16 mouse cellular contexts compared by ENCODE assay signal in the genomic region with DNA sequence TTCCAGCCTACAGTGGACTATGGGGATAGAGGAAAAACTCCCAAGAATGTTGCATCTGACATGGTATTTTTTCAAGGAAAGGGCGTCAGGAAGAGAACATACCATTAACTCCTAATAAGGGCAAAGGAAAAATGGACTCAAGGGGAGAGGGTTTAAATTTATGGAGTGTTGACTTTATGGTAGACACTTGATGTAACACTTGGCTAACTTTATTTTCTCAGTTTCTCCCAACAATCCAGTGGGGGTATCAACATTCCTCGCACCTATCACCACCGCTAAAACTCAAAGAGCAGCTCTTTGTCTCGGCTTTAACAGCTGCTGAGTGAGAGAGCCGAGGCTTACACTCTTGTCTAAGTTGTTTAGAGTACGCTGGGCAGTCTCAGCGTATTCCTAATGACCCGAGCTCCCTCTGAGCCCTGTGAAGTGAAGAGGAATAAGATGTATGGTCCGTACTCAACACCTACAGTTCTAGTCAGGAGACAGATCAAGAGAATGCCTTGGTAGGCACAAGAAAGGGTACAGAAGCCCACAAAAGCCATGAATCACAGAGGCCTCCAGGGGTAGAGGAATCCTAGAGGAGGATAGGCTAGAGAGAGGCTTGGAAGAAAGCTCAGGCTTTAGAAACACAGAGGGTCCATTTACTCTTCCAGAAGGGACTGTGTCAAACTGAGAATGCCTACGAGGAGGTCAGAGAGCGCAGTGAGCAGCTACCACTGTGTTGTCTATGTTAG.
DNase-seq lines count a peak whose midpoint lies in the region; ATAC-seq and TF ChIP-seq lines count a peak whose summit lies in the region.
"Had no signal": no experiment of that assay in that cellular context is flagged by ENCODE, and none has a peak within 500 bp of the region (broad histone marks: within the 10 kb centered on the region; RNA-seq: fewer than 3 reads in every experiment).

No protein-coding gene starts in this region.

- peaks cover 18% of the 10 kb centered on the region for H3K4me1 ChIP-seq in lung, embryonic 14.5 days (ENCODE audit: insufficient read depth)
- H3K4me1 ChIP-seq: hindbrain, embryonic 13.5 days had no signal

- TF ChIP-seq CTCF in lung, embryonic 14.5 days (IDR thresholded peaks at IDR 0.05; ENCODE audit: low read depth): no peak

- no peak overlapping the region for H3K4me2 ChIP-seq in lung, embryonic 14.5 days
- H3K4me2 ChIP-seq: hindbrain, embryonic 13.5 days; neural tube, embryonic 12.5 days had no signal

- H3K9ac ChIP-seq in lung, embryonic 14.5 days: no peak overlapping the region
- H3K9ac ChIP-seq: hindbrain, embryonic 13.5 days; neural tube, embryonic 12.5 days had no signal

- peak; percentile 38 for DNase-seq in embryo, embryonic 10 days (ENCODE audit: low spot score)
- no peak for DNase-seq in embryo, embryonic 9.5 days (ENCODE audit: extremely low spot score)
- DNase-seq in lung, embryonic 14.5 days: peak; percentile 75
- no peak for DNase-seq in lung, postnatal 10 days
- peak; percentile 53 for DNase-seq in hindlimb bud, embryonic 11.5 days (ENCODE audit: extremely low spot score, low read depth, low spot score)
- peak; percentile 6 for DNase-seq in retina, embryonic 14.5 days (ENCODE audit: low spot score)
- no peak for DNase-seq in left cerebral cortex, adult 11 months (ENCODE audit: low spot score)
- DNase-seq: cerebellum, adult 18-20 months; gastrocnemius, postnatal 25 days; kidney, postnatal 10 days; layer of hippocampus, postnatal 36 days; liver had no signal

- WGBS in lung, embryonic 14.5 days: 18% methylated on average over 11 of the region's 11 CpGs

- no peak overlapping the region for H3K4me3 ChIP-seq in lung, embryonic 14.5 days (ENCODE audit: low read depth, low read length)
- H3K4me3 ChIP-seq: erythroblast, embryonic 14.5 days; hindbrain, embryonic 13.5 days; neural tube, embryonic 12.5 days had no signal

- H3K27me3 ChIP-seq in lung, embryonic 14.5 days (ENCODE audit: insufficient read depth, low read length): no peaks in the 10 kb centered on the region
- H3K27me3 ChIP-seq: hindbrain, embryonic 13.5 days; neural tube, embryonic 12.5 days had no signal

- H3K36me3 ChIP-seq in lung, embryonic 14.5 days (ENCODE audit: insufficient read depth): no peaks in the 10 kb centered on the region
- H3K36me3 ChIP-seq: hindbrain, embryonic 13.5 days; neural tube, embryonic 12.5 days had no signal

- H3K27ac ChIP-seq in lung, embryonic 14.5 days (ENCODE audit: low read depth): peak overlapping the region; percentile 14; the same call in 1 of the 2 replicates
- H3K27ac ChIP-seq: hindbrain, embryonic 13.5 days; neural tube, embryonic 12.5 days had no signal

- peak; percentile 74 for ATAC-seq in lung, embryonic 14.5 days (ENCODE audit: insufficient read depth)
- no peak for ATAC-seq in frontal cortex, adult (ENCODE audit: low TSS enrichment)

- no peaks in the 10 kb centered on the region for H3K9me3 ChIP-seq in lung, embryonic 14.5 days (ENCODE audit: low read depth, low read length)
- H3K9me3 ChIP-seq: hindbrain, embryonic 13.5 days; neural tube, embryonic 12.5 days had no signal

Comparison
In these comparisons a context has a peak if more than half of its experiments do, and no peak if none do; other contexts are left out.
1. DNase-seq: peak in embryo, embryonic 10 days (single experiment), lung, embryonic 14.5 days (single experiment), hindlimb bud, embryonic 11.5 days (single experiment) and retina, embryonic 14.5 days (single experiment); none in embryo, embryonic 9.5 days (single experiment), lung, postnatal 10 days (single experiment) and left cerebral cortex, adult 11 months (single experiment).